Mouse (Mus musculus) frontal cortex, postnatal 10 days (tissue): Measurements from ENCODE around the gene Hexim2.

ENCODE experiments used
- DNase-seq, 2 experiments: peaks; one replicate each; pipeline ENCODE4 v3.0.0; 2022; ENCODE audit warnings: low spot score in 2 of 2, mixed read lengths in 1 of 2

The Hexim2 gene

DNA sequence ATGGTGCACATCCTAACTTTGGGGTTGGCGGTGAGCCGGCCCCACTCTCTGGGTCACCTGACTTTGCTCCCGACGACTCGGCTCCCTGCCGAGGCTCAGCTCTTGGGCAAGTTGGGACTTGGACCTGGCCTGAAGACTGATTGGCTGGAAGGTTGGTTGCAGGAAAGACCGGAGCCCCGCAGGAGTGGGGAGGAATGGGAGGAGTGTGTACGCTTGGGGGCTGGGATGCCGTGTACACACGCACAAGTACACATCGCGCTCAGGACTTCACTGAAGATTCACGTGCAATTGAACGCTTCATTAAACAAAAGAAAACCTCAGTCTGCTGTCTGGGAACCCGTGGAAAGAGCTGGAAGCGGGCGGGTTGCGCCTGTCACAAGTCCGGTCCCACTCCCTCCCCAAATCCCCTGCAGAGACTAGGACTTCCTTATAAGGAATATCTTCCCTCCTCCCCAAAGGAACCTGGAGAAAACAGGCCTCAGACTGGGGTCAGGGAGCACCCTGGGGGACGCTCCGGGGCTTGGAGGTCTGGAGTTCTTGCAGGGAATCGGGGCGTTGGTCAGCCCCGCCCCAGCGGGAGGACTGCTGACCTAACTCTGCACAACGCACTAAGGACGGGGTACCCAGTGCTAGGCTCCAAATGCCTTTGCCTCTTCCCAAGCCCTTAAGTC, 20.2 kb upstream of the Hexim2 start:
- DNase-seq: no peak

DNA sequence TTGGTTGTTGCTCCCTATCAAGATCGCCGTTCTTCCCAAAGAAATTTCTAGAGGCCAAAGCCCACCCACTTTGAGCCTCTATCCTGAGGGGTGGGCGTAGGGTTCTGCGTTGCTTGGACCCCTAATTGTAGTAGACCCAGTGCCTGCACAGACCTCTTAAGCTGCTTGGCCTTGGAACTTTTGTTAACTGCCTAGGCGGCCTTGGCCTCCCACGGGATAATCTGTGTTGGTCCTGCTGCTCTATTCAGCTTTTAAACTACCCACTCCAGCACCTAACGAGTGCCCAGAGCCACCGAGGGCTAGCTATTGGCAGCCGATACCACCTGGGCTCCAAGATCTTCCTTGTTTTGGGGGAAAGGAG, 19.7 kb upstream of the Hexim2 start:
- DNase-seq: no peak

DNA sequence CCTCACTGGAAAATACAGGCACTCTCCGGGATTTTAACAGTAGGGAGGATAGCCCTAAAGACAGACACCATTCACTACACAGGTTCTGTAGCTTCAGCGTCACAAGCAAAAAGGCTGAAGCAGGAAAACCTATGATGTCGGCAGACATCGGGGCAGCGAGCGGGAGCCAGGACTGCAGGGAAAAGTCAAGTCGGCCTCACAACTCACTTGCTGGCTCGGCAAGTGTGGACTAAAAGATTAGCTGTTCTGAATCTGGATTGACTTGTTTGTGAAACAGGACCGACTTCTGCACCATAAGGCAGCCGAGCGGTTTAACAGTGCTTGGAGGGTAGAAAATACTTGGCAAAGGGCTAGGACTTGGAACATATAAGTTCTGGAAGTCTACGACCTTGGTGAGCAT, 19.2 kb upstream of the Hexim2 start:
- no peak for DNase-seq

DNA sequence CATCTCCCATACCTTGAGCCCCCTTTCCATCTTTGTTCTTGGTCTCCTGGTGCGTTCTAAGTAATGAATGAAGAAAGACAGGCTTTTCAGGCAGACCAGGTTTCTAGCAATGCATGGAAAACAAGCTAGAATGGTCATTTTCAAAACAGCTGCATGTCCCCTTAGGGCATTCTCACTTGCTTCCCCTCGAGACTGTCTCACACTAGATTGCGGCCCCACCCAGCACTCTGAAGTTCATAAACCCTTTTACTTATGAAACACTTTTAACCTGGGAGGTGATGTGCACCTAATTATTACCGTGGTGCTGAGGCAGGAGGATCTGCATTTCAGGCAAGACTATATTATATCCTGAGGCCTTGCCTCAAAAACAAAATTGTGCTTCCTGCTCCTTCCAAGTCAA, 18.5 kb upstream of the Hexim2 start:
- no peak for DNase-seq

DNA sequence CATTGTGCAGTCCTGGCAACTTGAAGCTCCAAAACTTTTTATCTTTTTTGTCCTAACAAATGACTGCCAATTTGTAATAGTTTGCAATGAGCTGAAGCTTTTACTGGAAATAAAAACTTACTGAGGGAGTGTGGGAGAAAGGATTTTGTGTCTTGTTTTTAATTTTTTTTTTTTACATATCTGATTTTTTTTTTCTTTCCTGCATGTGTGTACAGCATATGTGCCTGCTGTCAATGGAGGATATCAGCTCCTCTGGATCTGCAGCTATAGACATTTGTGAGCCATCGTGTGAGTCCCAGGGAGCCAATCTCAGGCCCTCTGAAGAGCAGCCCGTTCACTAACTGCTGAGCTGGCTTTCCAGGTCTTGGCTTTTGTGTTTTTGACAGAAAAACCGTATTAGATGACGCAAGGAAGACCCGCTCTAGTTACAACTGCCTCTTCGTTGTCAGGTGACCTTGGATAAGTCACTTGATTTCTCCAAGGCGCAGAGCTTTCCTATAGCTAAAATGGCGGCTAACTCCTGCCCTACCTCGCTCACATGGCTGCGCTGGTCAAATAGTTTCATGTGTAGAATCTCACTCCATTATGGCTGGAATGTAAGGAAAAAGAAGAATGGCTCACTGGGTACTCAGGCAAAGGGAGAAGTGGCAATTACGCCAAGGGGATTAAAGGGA, 17.8 kb upstream of the Hexim2 start:
- DNase-seq: no peak

DNA sequence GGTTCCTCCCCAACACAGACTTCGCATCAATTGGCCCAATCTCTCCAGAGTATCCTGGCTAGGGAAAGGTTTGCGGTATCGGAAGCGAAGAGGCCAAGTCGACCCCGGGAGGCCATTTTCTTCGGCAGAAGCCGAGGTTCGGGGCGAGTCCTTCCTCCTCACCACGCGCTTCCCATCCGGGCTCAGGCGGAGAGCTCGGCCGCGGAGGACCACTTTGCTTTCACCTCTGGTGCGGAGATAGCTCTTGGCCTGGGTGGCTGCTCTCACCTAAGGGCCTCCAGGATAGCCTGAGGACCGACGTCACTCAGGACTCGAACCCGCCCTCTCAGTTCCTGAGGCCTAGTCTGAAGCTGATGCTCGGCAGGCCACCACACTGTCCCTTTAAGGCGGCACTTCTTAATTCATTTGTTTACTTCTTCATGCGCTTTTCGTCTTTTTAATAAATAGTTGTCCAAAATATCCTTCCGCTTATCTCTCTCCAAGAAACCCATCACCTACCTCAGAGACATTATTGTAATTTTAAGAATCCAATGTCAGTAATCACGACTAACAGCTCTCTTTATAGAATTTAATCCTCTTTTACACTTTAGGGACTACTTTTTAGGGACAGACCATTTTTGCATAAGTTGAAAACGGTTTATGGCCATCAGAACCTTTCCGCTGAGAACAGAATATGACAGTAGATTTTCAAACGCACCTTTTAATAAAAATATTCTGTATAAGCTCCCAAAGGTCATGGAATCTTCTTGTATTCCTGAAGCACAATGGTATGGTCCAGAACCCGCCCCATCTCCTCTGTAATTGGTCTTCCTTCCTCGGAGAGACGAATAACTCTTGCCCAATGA, 16.8 kb upstream of the Hexim2 start:
- DNase-seq: peak; percentile 77 to 80

DNA sequence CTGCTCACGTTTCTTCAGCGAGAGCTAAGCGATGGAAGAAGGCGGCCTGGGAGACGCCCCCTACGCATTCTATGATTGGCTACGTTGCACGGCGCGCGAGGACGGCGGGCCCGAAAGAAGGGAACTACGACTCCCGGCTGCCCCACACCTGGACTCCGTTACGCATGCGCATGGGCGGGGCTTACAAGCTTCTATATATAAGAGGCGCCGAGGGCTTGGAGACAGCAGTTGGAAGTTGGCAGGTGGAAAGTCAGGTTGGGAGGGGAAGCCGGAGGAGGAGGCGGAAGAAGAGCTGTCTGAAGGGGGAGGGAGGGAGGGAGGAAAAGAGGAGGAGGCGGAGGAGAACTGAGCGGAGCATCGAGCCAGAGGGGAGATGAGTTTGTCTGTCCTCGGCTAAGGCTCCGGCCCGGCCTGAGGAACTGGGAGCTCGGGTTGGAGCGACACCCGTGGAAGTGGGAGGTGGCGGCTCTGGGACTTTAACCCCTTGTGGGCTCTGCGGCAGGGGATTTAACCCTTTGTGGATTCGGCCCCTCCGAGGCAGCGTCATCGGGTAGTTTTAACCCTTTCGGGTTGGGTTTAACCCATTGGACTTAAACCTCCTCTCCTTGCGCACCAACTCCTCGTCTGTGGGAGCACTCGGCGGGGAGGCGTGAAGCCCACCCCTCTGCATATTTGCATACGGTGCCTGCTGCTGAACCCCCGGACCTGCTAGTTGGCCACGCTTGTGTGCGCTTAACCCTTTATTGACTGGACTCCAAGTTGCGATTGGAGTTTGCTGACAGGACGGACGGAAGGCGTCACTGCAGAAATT, 16.0 kb upstream of the Hexim2 start, which contains the start of gene Hexim1:
Gene Hexim1, plus strand, starts transcription at position 224 of the 811 bp plus-strand sequence.
- peak; percentile 100 for DNase-seq

DNA sequence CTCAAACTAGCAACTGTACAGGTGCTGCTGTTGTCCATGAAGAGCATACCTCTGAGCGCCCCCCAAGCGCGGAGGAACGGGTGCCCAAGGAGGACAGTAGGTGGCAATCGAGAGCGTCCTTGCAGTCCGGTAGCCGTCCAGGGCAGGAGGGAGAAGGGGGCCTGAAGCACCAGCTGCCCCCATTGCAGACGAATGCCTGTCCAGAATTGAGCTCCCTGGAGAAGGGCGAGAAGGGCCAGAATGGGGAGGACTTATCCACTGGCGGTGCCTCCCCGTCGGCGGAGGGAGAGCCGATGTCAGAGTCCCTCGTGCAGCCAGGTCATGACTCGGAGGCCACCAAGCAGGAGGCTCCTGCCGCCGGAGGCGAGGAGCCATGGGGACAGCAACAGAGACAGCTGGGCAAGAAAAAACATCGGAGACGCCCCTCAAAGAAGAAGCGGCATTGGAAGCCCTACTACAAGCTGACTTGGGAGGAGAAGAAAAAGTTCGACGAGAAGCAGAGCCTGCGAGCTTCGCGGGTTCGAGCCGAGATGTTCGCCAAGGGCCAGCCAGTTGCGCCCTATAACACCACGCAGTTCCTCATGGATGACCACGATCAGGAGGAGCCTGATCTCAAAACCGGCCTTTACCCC, 15.2 kb upstream of the Hexim2 start:
- DNase-seq: peak in 1 of 2 experiments; percentile 80

DNA sequence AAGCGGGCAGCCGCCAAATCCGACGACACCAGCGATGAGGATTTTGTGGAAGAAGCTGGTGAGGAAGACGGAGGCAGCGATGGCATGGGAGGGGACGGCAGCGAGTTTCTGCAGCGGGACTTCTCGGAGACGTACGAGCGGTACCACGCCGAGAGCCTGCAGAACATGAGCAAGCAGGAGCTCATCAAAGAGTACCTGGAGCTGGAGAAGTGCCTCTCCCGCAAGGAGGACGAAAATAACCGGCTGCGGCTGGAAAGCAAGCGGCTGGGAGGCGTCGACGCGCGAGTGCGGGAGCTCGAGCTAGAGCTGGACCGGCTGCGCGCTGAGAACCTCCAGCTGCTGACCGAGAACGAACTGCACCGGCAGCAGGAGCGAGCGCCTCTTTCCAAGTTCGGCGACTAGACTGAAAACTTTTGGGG, 14.6 kb upstream of the Hexim2 start:
- no peak for DNase-seq

DNA sequence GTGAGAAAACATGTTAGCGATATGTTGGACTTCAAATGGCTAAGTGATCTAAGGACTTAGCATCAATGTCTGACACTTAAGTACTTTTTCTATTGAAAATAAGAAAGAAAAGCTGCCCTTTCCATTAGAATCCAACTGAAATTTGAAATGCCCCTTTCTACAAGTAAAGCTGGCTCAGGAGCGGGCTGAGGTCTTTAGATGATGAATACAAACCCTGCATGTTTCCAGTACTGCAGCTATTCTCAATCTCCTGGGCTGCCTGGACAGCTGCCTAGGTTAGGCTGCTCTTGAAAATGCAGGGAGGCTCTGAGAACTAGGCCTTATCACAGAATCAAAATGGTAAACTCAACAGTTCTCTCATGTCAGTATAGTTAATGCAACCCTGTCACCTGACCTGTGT, 13.4 kb upstream of the Hexim2 start:
- DNase-seq: no peak

DNA sequence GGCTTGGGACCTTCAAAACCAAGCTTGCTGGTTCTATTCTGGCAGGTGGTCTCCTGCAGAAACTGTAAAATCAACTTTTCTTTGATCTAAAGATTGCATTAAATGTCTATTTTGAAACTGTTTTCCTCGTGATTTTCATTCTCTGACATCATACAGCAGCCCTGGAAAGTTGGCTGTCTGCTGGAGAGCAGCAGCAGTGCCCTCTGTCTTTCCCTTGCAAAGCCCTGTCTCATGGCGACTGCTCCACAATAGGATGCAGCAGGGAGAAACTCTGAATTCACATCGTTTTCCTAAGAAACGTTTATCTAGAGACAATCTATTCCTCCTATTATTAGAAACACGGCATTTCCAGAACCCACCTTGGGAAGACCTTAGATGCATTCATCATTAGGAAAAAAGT, 12.6 kb upstream of the Hexim2 start:
- no peak for DNase-seq

DNA sequence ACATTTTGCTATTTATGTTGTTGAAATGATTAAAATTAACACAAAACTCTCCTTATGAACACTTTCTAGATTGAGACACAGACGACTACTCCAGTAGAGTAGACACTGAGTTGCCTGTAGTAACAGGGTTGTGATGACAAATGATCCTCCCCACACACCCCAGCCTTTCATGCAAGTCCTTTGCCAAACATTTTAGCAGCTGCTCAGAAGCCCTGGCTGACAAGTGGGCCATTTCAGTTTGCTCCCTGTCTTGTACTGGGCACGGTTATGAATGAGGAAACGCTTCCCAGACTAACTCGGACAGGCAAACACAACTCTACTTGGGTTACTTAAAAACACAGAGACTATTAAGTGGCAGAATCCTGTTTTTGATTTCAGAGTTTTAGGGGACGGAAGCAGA, 11.9 kb upstream of the Hexim2 start:
- DNase-seq: no peak

DNA sequence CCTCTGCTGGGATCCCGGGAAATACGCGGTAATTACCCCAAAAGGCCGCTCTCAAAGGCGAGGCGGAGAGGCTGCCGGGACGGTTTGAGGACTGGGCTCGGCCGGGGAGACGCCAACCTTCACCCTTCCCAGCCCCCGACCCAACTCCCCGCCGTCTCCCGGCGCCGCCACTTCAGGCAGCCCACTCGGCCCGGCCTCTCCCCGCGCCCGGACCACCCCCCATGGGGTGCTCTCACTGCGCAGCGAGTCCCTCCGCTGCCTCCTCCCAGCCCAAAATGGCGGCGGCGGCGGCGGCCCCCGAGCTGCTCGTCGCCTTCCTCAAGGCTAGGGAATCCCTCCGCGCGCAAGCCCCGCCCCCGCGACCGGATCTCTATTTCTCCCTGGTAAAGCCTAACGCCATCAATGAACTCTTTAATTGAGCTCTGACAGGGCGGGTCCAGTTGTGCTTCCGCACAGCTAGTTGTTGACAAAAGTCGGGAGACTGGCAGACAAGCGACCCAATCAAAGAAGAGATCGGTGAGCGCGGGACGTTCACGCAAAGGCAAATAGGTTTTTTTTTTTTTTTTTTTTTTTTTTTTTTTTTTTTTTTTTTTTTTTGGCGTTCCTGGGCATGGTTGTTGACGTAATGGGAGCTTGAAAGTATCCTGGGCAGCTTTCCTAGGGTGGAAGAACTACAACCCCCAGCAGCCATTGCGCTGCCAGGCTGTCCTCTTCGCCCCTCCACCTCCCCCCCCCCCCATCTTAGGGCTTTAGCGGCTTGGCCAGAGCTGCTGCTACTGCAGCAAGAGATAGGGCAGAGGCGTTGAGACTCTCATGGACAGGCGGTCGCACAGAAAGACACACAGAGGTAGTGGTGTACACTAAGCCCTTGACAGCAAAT, 587 bp downstream of the Hexim2 start:
- peak; percentile 100 for DNase-seq

DNA sequence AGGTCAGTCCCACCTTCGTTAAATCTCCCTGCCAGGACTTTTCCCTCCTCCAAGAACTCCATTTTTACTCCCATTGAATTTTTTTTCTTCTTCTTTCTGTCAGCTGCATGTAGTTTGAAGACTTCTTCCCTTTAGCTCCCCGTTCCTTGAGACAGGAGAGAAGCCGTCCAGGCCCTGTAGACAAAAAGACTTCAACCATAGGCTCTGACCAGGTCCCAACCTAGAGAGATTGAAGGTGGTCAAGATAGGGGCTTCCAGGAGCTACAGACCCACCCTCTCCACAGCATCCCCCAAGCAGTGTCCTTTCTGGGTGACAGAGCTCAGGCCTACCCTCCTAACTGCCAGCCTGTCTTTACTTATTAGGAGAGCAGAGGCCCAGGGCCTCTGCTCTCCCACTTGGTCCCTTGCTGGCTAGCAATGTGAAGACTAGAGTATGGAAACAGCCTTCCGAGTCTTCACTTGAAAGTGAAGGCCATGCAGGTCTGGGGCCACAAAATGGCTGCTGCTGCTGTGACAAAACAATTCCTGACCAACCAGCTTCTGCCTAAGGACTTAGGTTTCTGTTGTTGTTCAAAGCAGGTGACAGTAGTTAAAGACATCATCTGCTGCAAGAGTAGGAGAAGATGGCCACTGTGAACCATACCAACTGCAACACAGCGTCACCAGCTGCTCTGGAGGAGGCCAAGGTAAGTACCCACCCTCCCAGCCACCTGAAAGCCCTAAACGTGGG, 1.4 kb downstream of the Hexim2 start:
- DNase-seq: no peak

DNA sequence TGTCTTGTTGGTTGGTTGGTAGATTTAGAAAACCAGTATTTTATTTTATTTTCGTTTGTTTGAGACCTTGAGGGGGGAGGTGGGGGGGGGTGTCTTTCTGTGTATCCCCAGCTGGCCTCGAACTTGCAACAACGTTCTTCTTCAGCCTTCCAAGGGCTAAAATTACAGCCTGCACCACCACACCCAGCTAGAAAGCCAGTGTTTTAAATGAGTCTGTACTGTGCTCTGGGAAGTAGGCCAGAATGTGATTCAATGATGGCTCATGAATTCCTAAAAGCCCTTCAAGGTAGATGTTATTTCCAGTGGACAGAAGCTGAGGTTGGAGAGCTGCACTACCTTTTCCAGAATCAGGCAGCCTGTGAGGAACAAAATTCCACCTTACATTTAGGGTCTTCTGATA, 2.0 kb downstream of the Hexim2 start:
- no peak for DNase-seq

DNA sequence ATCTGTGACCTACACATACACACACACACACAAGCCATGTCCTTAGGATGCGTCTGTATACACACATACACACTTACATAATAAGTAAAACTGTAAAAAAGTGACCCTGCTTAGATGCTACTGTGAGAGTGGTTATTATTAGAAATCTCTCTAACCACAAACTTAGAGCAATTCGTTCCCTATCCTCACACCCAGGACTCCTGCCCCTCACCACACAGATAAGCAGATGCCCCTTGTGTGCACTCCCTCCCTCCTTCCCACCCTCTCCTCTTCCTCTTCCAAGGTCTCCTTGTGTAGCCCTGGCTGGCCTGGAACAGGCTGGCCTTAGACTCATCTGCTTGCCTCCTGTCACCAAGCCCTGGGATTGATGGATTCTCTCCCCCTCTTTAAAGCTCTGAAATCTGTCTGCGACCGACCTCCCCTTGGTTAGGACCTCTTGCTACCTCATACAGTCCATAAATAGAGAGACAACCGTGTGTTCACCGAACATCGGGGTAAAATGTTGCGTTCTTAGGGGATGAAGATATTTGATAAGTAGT, 3.9 kb downstream of the Hexim2 start:
- DNase-seq: no peak

DNA sequence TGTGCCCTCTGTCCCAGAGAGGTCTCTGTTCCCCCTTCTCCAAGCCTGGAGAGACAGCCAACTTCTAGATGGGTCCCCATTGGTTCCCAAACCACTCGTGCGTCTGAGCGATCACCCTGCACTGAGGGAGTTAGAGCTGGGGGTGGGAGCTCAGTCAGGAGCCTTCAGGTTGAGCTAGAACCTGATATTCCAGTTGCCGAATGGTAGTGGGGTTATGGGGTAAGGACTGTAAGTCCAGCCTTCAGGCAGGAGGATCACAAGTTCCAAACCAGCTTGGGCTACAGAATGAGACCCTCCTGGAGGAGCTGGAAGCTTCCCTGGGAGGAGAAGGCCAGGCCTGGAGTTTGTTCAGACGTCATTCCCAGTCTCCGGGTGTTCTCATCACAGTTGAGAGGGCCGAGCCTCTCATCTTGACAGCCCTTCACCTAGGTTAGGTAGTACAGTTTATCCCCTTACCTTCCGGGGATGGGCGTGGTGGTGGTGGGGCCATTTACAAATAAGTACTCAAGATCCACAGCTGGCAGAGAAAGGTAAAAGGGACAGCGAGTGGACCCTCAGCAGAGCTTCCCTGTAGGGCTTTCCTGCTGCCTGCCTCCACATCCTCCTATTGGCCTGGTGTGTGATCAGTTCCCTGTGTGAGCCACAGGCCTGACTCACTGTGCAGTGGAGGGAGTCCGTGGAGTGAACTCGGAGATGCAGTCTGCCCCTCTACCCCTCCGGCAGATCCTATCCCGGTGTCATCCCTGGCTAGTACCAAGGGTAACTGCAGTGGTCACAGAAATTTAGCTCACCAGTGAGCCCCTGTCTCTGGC, 7.9 kb downstream of the Hexim2 start:
- no peak for DNase-seq

DNA sequence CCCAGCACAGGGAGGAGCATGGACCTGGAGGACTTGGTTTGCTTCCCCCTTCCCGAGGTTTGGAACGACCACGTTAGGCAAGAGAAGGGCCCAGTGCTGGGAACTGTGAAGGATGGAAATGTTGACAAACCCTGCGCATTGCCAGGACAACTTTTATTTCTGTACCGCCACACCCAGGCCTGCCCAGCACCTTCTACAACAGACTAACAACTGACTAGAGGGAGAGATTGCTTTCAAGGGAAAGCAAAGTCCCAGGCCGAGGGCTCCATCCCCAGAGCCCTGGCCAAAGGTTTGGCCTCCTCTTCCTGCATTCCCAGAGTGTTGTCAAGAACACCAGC, 8.5 kb downstream of the Hexim2 start:
- DNase-seq: no peak
